Comparison of ENCODE assay signal across 18 mouse cellular contexts in genomic region chr15:7070199-7070794, GRCm38 (mm10). TPM values are rescaled to one million over a fixed set of nuclear protein-coding genes. Genes with fewer than 3 reads are reported as not detected.
DNase-seq lines count a peak whose midpoint lies in the region; ATAC-seq and TF ChIP-seq lines count a peak whose summit lies in the region.
"Had no signal": no experiment of that assay in that cellular context is flagged by ENCODE, and none has a peak within 500 bp of the region (broad histone marks: within the 10 kb centered on the region; RNA-seq: fewer than 3 reads in every experiment).

No protein-coding gene starts in this region.

- no peak for TF ChIP-seq POLR2A in myocyte (IDR thresholded peaks at IDR 0.05; ENCODE audit: insufficient read length, low read depth)

- DNase-seq in kidney, adult 9 months, result peak; percentile 54
- DNase-seq in kidney, postnatal 4 days, result no peak
- DNase-seq in liver, postnatal 0 days, result no peak
- DNase-seq in liver, result no peak
- no peak for DNase-seq in forebrain, postnatal 0 days
- DNase-seq: adrenal gland, adult 8-10 months; adrenal gland, postnatal 36 days; cerebellum, adult 2 months; cerebellum, postnatal 14 days; gastrocnemius, postnatal 10 days; heart, postnatal 14 days had no signal

- no peak overlapping the region for H3ac ChIP-seq in myocyte (ENCODE audit: control insufficient read depth, insufficient read length)

- H3K27me3 ChIP-seq in liver, postnatal 0 days (ENCODE audit: insufficient read depth, low read length), result no peaks in the 10 kb centered on the region
- H3K27me3 ChIP-seq in myocyte (ENCODE audit: control insufficient read depth, insufficient read depth, insufficient read length), result no peaks in the 10 kb centered on the region
- H3K27me3 ChIP-seq in forebrain, postnatal 0 days (ENCODE audit: insufficient read depth, low read length), result no peaks in the 10 kb centered on the region
- H3K27me3 ChIP-seq: embryonic facial prominence, embryonic 12.5 days; forebrain, embryonic 15.5 days; heart, embryonic 15.5 days; hindbrain, embryonic 13.5 days had no signal

- no peak overlapping the region for H3K9ac ChIP-seq in liver, postnatal 0 days (replicated peaks)
- H3K9ac ChIP-seq in forebrain, postnatal 0 days, result no peak overlapping the region
- H3K9ac ChIP-seq: embryonic facial prominence, embryonic 12.5 days; forebrain, embryonic 15.5 days; heart, embryonic 15.5 days; hindbrain, embryonic 13.5 days had no signal

- peak; percentile 68 for TF ChIP-seq EP300 in liver, postnatal 0 days (IDR thresholded peaks at IDR 0.05; ENCODE audit: low read depth)

- peaks cover 4% of the 10 kb centered on the region for H3K4me1 ChIP-seq in liver, postnatal 0 days (ENCODE audit: insufficient read depth)
- H3K4me1 ChIP-seq in forebrain, postnatal 0 days (ENCODE audit: insufficient read depth), result no peaks in the 10 kb centered on the region
- H3K4me1 ChIP-seq: embryonic facial prominence, embryonic 12.5 days; heart, embryonic 15.5 days had no signal

- no peak overlapping the region for H3K4me3 ChIP-seq in liver, postnatal 0 days (ENCODE audit: low read depth, low read length)
- no peak overlapping the region for H3K4me3 ChIP-seq in myocyte
- no peak overlapping the region for H3K4me3 ChIP-seq in forebrain, postnatal 0 days (ENCODE audit: low read depth, low read length)
- H3K4me3 ChIP-seq: embryonic facial prominence, embryonic 12.5 days; forebrain, embryonic 15.5 days; heart, embryonic 15.5 days; hindbrain, embryonic 13.5 days had no signal

- H3K9me3 ChIP-seq in liver, postnatal 0 days (ENCODE audit: low read length), result no peaks in the 10 kb centered on the region
- no peaks in the 10 kb centered on the region for H3K9me3 ChIP-seq in forebrain, postnatal 0 days (ENCODE audit: low read length)
- H3K9me3 ChIP-seq: embryonic facial prominence, embryonic 12.5 days; forebrain, embryonic 15.5 days; heart, embryonic 15.5 days; hindbrain, embryonic 13.5 days had no signal

- H3K79me2 ChIP-seq in myocyte (ENCODE audit: control insufficient read depth, insufficient read depth), result no peaks in the 10 kb centered on the region

- 46% methylated on average over 6 of the region's 6 CpGs for WGBS in liver, postnatal 0 days (ENCODE audit: insufficient replicate concordance)
- 84% methylated on average over 6 of the region's 6 CpGs for WGBS in forebrain, postnatal 0 days

- TF ChIP-seq CTCF in liver, postnatal 0 days (IDR thresholded peaks at IDR 0.05; ENCODE audit: low read depth), result no peak
- no peak for TF ChIP-seq CTCF in forebrain, postnatal 0 days (IDR thresholded peaks at IDR 0.05; ENCODE audit: low read depth)

- no peaks in the 10 kb centered on the region for H3K36me3 ChIP-seq in liver, postnatal 0 days (replicated peaks; ENCODE audit: insufficient read depth, low read length)
- H3K36me3 ChIP-seq in myocyte (ENCODE audit: control insufficient read depth, insufficient read depth), result no peaks in the 10 kb centered on the region
- no peaks in the 10 kb centered on the region for H3K36me3 ChIP-seq in forebrain, postnatal 0 days (ENCODE audit: insufficient read depth)
- H3K36me3 ChIP-seq: embryonic facial prominence, embryonic 12.5 days; forebrain, embryonic 15.5 days; heart, embryonic 15.5 days; hindbrain, embryonic 13.5 days had no signal

- ATAC-seq in liver, postnatal 0 days, result 0 out of 2 replicates have a peak, but pooled peaks have one; percentile 15
- ATAC-seq in megakaryocyte, adult 5-6 weeks (ENCODE audit: poor library complexity, severe bottlenecking), result peak; percentile 63
- no peak for ATAC-seq in forebrain, postnatal 0 days
- ATAC-seq: hindbrain, postnatal 0 days had no signal

- no peak overlapping the region for H3K27ac ChIP-seq in liver, postnatal 0 days (ENCODE audit: low read depth)
- no peak overlapping the region for H3K27ac ChIP-seq in forebrain, postnatal 0 days (ENCODE audit: low read depth, low read length)
- H3K27ac ChIP-seq: embryonic facial prominence, embryonic 12.5 days; forebrain, embryonic 15.5 days; heart, embryonic 15.5 days; hindbrain, embryonic 13.5 days; hindbrain, postnatal 0 days had no signal

- H3K4me2 ChIP-seq in liver, postnatal 0 days (ENCODE audit: low read depth, low read length), result no peak overlapping the region
- H3K4me2 ChIP-seq in myocyte (ENCODE audit: low read depth), result peak overlapping the region; percentile 37
- no peak overlapping the region for H3K4me2 ChIP-seq in forebrain, postnatal 0 days (ENCODE audit: low read depth)
- H3K4me2 ChIP-seq: embryonic facial prominence, embryonic 12.5 days; forebrain, embryonic 15.5 days; heart, embryonic 15.5 days; hindbrain, embryonic 13.5 days had no signal

TF ChIP-seq in myocyte, 11 proteins besides CTCF, POLR2A, EP300 and RAD21:
- TF ChIP-seq REST (IDR thresholded peaks at IDR 0.05; ENCODE audit: insufficient read depth, insufficient read length) (no peak), TCF12 (IDR thresholded peaks at IDR 0.05; ENCODE audit: insufficient read depth, poor library complexity, severe bottlenecking) (no peak), MYOD1 (IDR thresholded peaks at IDR 0.05; ENCODE audit: control insufficient read depth in 1 of 3, insufficient read length in 2 of 3, low read depth in 2 of 3) (no peak), POLR2AphosphoS2 (IDR thresholded peaks at IDR 0.05; ENCODE audit: insufficient read length, low read depth) (no peak), E2F4 (IDR thresholded peaks at IDR 0.05; ENCODE audit: insufficient read depth) (no peak), MAX (IDR thresholded peaks at IDR 0.05; ENCODE audit: low read depth) (no peak), SRF (IDR thresholded peaks at IDR 0.05; ENCODE audit: control insufficient read depth, insufficient read length, low read depth) (no peak), CEBPB (IDR thresholded peaks at IDR 0.05; ENCODE audit: insufficient read depth, poor library complexity, severe bottlenecking) (no peak), USF1 (IDR thresholded peaks at IDR 0.05; ENCODE audit: low read depth) (no peak)

RNA-seq across cellular contexts. Expression of gene Lifr, which starts 20.1 kb away (rescaled TPM):
- polyA plus RNA-seq in liver, postnatal 0 days (2015; fragmentation: Nextera tagmentation; extraction: Ambion mirVana), result 49.1 and 51.4 TPM in 2 replicates
- total RNA-seq in megakaryocyte, adult 5-6 weeks (2015), result 7.3 and 9.2 TPM in 2 replicates
- total RNA-seq in megakaryocyte, adult 5-6 weeks (2017), result 8.4 and 10.0 TPM in 2 replicates
- 14.8 TPM for polyA plus RNA-seq in myocyte (2012; fragmentation: generic; extraction: Trizol)
- total RNA-seq in forebrain, postnatal 0 days (2014; rRNA removed), result 20.9 and 26.1 TPM in 2 replicates
- polyA plus RNA-seq in forebrain, postnatal 0 days (2015; fragmentation: Nextera tagmentation; extraction: Ambion mirVana), result 5.5 and 6.8 TPM in 2 replicates
